Mouse (Mus musculus) erythroblast, embryonic 14.5 days (primary cell): ENCODE measurements at regions not wholly inside any gene's neighbourhood (a gene's known extent, or its start where the extent isn't known, plus 50 kb on each side); places are given as distances from the start of the nearest gene placed in this dataset.

Experiments used
- GATA1 ChIP-seq: IDR thresholded peaks from 2 replicates; pipeline ENCODE4 v1.6.1; 2012; ENCODE audit warnings: low read length, inconsistent platforms, mixed read lengths
- TAL1 ChIP-seq: IDR thresholded peaks from 3 replicates; pipeline ENCODE4 v1.6.1; 2012; ENCODE audit warnings: low read length, inconsistent platforms, mixed read lengths

- no peak for TF ChIP-seq GATA1
- no peak for TF ChIP-seq TAL1
Observed at GRCm38 (mm10) chr4:105713956-105714355, 75.7 kb upstream of the Gm12728 start.
